Mouse (Mus musculus): ENCODE measurements at regions not wholly inside any gene's neighbourhood (a gene's known extent, or its start where the extent isn't known, plus 50 kb on each side); places are given as distances from the start of the nearest gene placed in this dataset.
A peak's percentile ranks its signal among the peaks of the same experiment; 100 is the strongest.

- H3K27me3 ChIP-seq (ENCODE audit: control insufficient read depth, insufficient read depth, low read length) = no peaks in the 10 kb centered on the region
- H3K4me1 ChIP-seq (ENCODE audit: control insufficient read depth, insufficient read depth, low read length) = no peaks in the 10 kb centered on the region
- WGBS = 90% methylated on average over 11 of the region's 11 CpGs
- H3K27ac ChIP-seq (replicated peaks; ENCODE audit: insufficient read depth, low read depth, low read length) = no peak overlapping the region
- TF ChIP-seq CTCF (IDR thresholded peaks at IDR 0.05; ENCODE audit: low read depth, low read length) (no peak), POLR2A (IDR thresholded peaks at IDR 0.05; ENCODE audit: extremely low read depth, insufficient read depth, low read length) (no peak)
- H3K4me3 ChIP-seq (ENCODE audit: insufficient read depth, low read depth, low read length) = no peak overlapping the region
- no peaks in the 10 kb centered on the region for H3K79me2 ChIP-seq (ENCODE audit: control insufficient read depth, insufficient read depth, low read length)
- no peaks in the 10 kb centered on the region for H3K36me3 ChIP-seq (ENCODE audit: control insufficient read depth, insufficient read depth, low read length)
- H3K9ac ChIP-seq (ENCODE audit: low read depth, low read length) = no peak overlapping the region
- no peak for DNase-seq (ENCODE audit: extremely low read depth, low read depth, low spot score)
Observed at GRCm38 (mm10) chr2:11416122-11416521, 137.8 kb downstream of the Pfkfb3 start.

GRCm38 (mm10) chr2:11412521-11412920, 141.4 kb downstream of the Pfkfb3 start:
- no peaks in the 10 kb centered on the region for H3K36me3 ChIP-seq (ENCODE audit: control insufficient read depth, insufficient read depth, low read length)
- peaks cover 1% of the 10 kb centered on the region; the same call in 1 of the 2 replicates for H3K4me1 ChIP-seq (ENCODE audit: control insufficient read depth, insufficient read depth, low read length)
- TF ChIP-seq POLR2A (IDR thresholded peaks at IDR 0.05; ENCODE audit: extremely low read depth, insufficient read depth, low read length) = no peak
- no peak for TF ChIP-seq CTCF (IDR thresholded peaks at IDR 0.05; ENCODE audit: low read depth, low read length)
- no peak overlapping the region for H3K9ac ChIP-seq (ENCODE audit: low read depth, low read length)
- 92% methylated on average over 6 of the region's 6 CpGs for WGBS
- H3K27me3 ChIP-seq (ENCODE audit: control insufficient read depth, insufficient read depth, low read length) = no peaks in the 10 kb centered on the region
- H3K79me2 ChIP-seq (ENCODE audit: control insufficient read depth, insufficient read depth, low read length) = no peaks in the 10 kb centered on the region
- no peak overlapping the region for H3K4me3 ChIP-seq (ENCODE audit: insufficient read depth, low read depth, low read length)
- DNase-seq (ENCODE audit: extremely low read depth, low read depth, low spot score) = no peak
- H3K27ac ChIP-seq (replicated peaks; ENCODE audit: insufficient read depth, low read depth, low read length) = no peak overlapping the region

GRCm38 (mm10) chr2:11408497-11408896, 145.4 kb downstream of the Pfkfb3 start:
- H3K4me1 ChIP-seq (ENCODE audit: control insufficient read depth, insufficient read depth, low read length) = peaks cover 8% of the 10 kb centered on the region
- DNase-seq (ENCODE audit: extremely low read depth, low read depth, low spot score) = no peak
- no peak overlapping the region for H3K4me3 ChIP-seq (ENCODE audit: insufficient read depth, low read depth, low read length)
- no peaks in the 10 kb centered on the region for H3K79me2 ChIP-seq (ENCODE audit: control insufficient read depth, insufficient read depth, low read length)
- H3K27me3 ChIP-seq (ENCODE audit: control insufficient read depth, insufficient read depth, low read length) = no peaks in the 10 kb centered on the region
- 91% methylated on average over 5 of the region's 6 CpGs for WGBS
- H3K9ac ChIP-seq (ENCODE audit: low read depth, low read length) = no peak overlapping the region
- no peak overlapping the region for H3K27ac ChIP-seq (replicated peaks; ENCODE audit: insufficient read depth, low read depth, low read length)
- TF ChIP-seq CTCF (IDR thresholded peaks at IDR 0.05; ENCODE audit: low read depth, low read length) (no peak), POLR2A (IDR thresholded peaks at IDR 0.05; ENCODE audit: extremely low read depth, insufficient read depth, low read length) (no peak)
- no peaks in the 10 kb centered on the region for H3K36me3 ChIP-seq (ENCODE audit: control insufficient read depth, insufficient read depth, low read length)

- 21% methylated on average over 1 of the region's 1 CpGs for WGBS
- TF ChIP-seq POLR2A (IDR thresholded peaks at IDR 0.05; ENCODE audit: extremely low read depth, insufficient read depth, low read length) (no peak), CTCF (IDR thresholded peaks at IDR 0.05; ENCODE audit: low read depth, low read length) (no peak)
- H3K27me3 ChIP-seq (ENCODE audit: control insufficient read depth, insufficient read depth, low read length) = no peaks in the 10 kb centered on the region
- no peak overlapping the region for H3K9ac ChIP-seq (ENCODE audit: low read depth, low read length)
- DNase-seq (ENCODE audit: extremely low read depth, low read depth, low spot score) = peak; percentile 91
- peaks cover 10% of the 10 kb centered on the region for H3K4me1 ChIP-seq (ENCODE audit: control insufficient read depth, insufficient read depth, low read length)
- no peaks in the 10 kb centered on the region for H3K79me2 ChIP-seq (ENCODE audit: control insufficient read depth, insufficient read depth, low read length)
- H3K27ac ChIP-seq (replicated peaks; ENCODE audit: insufficient read depth, low read depth, low read length) = peak overlapping the region; percentile 94
- no peaks in the 10 kb centered on the region for H3K36me3 ChIP-seq (ENCODE audit: control insufficient read depth, insufficient read depth, low read length)
- no peak overlapping the region for H3K4me3 ChIP-seq (ENCODE audit: insufficient read depth, low read depth, low read length)
Observed at GRCm38 (mm10) chr2:11406103-11406615, 147.7 kb downstream of the Pfkfb3 start.

- 69% methylated on average over 10 of the region's 10 CpGs for WGBS
- H3K36me3 ChIP-seq (ENCODE audit: control insufficient read depth, insufficient read depth, low read length) = no peaks in the 10 kb centered on the region
- H3K27me3 ChIP-seq (ENCODE audit: control insufficient read depth, insufficient read depth, low read length) = no peaks in the 10 kb centered on the region
- H3K4me3 ChIP-seq (ENCODE audit: insufficient read depth, low read depth, low read length) = no peak overlapping the region
- TF ChIP-seq POLR2A (IDR thresholded peaks at IDR 0.05; ENCODE audit: extremely low read depth, insufficient read depth, low read length) (no peak), CTCF (IDR thresholded peaks at IDR 0.05; ENCODE audit: low read depth, low read length) (no peak)
- DNase-seq (ENCODE audit: extremely low read depth, low read depth, low spot score) = peak; percentile 78
- peak overlapping the region; percentile 12; the same call in 1 of the 2 replicates for H3K27ac ChIP-seq (replicated peaks; ENCODE audit: insufficient read depth, low read depth, low read length)
- H3K9ac ChIP-seq (ENCODE audit: low read depth, low read length) = no peak overlapping the region
- peaks cover 7% of the 10 kb centered on the region for H3K4me1 ChIP-seq (ENCODE audit: control insufficient read depth, insufficient read depth, low read length)
- no peaks in the 10 kb centered on the region for H3K79me2 ChIP-seq (ENCODE audit: control insufficient read depth, insufficient read depth, low read length)
Observed at GRCm38 (mm10) chr2:11402218-11402848, 151.5 kb downstream of the Pfkfb3 start.

- no peaks in the 10 kb centered on the region for H3K79me2 ChIP-seq (ENCODE audit: control insufficient read depth, insufficient read depth, low read length)
- TF ChIP-seq POLR2A (IDR thresholded peaks at IDR 0.05; ENCODE audit: extremely low read depth, insufficient read depth, low read length) (no peak), CTCF (IDR thresholded peaks at IDR 0.05; ENCODE audit: low read depth, low read length) (no peak)
- WGBS = 78% methylated on average over 3 of the region's 3 CpGs
- no peak overlapping the region for H3K9ac ChIP-seq (ENCODE audit: low read depth, low read length)
- no peaks in the 10 kb centered on the region for H3K27me3 ChIP-seq (ENCODE audit: control insufficient read depth, insufficient read depth, low read length)
- H3K4me3 ChIP-seq (ENCODE audit: insufficient read depth, low read depth, low read length) = no peak overlapping the region
- no peak for DNase-seq (ENCODE audit: extremely low read depth, low read depth, low spot score)
- no peak overlapping the region for H3K27ac ChIP-seq (replicated peaks; ENCODE audit: insufficient read depth, low read depth, low read length)
- H3K4me1 ChIP-seq (ENCODE audit: control insufficient read depth, insufficient read depth, low read length) = peaks cover 2% of the 10 kb centered on the region; the same call in 1 of the 2 replicates
- no peaks in the 10 kb centered on the region for H3K36me3 ChIP-seq (ENCODE audit: control insufficient read depth, insufficient read depth, low read length)
Observed at GRCm38 (mm10) chr2:11399411-11399810, 154.5 kb downstream of the Pfkfb3 start.
